Mouse (Mus musculus) natural killer cell, adult 2 months (primary cell): ENCODE data around the gene Hist1h4f.
"Not testable (repeated sequence)": the region's sequence is repeated elsewhere in the genome, so short reads cannot be mapped to it uniquely, and the experiment has no call there.

Experiments
- DNase-seq, 2 experiments: peaks; one replicate each; pipeline ENCODE4 v3.0.0; 2022; ENCODE audit warnings: low spot score in 2 of 2

Hist1h4f gene

GRCm38 (mm10) chr13:23551146-23551834 is at the start of gene Hist1h4f:
Gene Hist1h4f, minus strand, starts transcription at chr13:23551648.
- peak; percentile 66 to 80 for DNase-seq

GRCm38 (mm10) chr13:23597957-23598356 is 46.5 kb upstream of the Hist1h4f start:
- peak; percentile 70 to 82 for DNase-seq

DNA sequence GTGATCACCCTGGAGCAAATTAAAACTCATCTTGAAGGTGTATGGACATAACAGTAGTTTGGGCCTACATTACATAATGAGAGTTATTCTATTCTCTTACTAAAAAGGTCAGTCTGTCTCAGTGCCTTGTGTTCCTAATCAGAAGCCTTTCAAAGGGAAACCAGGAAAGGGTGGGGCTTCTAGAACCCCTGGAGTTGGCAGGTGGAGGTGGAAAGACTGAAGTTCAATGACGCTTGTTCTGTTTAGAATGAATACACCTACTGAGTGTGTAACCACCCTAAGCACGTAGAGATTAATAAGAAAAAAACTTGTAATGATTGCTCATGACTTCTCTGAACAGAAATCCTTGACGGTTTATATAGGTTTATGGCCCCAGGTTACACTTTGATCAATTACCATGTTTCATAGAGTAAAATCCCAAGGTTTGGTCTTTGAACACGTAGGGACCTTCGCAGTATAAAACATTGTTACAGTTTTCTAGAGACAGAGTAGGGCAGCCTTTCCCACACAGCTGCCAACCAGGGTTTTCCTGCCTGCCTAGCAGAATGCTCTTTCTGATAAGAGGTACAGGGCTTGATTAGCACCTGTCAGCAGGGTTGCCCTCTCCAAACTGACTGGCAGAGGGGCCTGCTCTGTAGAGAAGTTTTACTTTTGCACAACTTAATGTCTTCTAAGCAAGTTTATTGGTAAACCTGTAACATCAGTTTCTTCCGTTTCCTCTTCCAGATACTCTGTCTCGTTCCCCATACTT is 44.3 kb upstream of the Hist1h4f start:
- DNase-seq, result no peak

- DNase-seq, result no peak
Measured at GRCm38 (mm10) chr13:23595185-23595584, 43.7 kb upstream of the Hist1h4f start.

GRCm38 (mm10) chr13:23593051-23593770 is 41.8 kb upstream of the Hist1h4f start:
- no peak for DNase-seq

DNA sequence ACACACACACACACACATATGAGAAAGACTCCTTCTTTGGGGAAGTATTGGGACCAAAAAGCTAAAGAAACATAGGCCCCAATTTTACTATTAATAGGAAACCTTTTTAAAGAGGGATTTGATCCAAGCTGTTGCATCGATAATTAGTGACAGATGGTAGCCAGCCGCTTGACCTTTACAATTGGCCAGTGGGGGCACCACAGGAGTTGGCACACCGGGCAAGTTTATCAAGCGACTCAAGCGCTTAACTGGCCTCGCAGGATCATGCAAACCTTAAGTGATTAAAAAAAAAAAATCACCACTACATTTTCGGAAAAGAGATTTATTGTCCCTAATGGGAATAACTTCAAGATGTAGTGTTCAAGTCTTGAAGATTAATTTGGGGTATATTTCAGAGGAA is 41.2 kb upstream of the Hist1h4f start:
- no peak for DNase-seq

DNA sequence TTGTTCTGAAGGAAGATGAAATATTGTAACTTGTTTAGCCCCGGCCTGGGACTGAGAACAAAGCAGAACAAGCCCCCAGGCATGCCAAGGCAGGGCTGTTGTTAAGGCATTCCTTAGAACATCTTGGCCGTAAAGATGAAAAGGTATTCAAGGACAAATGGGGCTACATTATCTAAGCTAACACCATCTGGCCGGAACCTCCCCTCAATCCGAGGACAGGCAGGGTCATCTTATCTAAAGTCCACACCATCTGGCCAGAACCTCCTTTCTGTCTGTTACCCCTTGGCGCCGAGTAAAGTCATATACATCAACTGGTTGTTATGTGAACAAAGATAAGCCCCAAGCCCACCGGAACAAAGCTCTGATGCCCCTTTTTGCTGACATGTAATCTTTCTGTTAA is 40.4 kb upstream of the Hist1h4f start:
- DNase-seq, result not testable (repeated sequence)

DNA sequence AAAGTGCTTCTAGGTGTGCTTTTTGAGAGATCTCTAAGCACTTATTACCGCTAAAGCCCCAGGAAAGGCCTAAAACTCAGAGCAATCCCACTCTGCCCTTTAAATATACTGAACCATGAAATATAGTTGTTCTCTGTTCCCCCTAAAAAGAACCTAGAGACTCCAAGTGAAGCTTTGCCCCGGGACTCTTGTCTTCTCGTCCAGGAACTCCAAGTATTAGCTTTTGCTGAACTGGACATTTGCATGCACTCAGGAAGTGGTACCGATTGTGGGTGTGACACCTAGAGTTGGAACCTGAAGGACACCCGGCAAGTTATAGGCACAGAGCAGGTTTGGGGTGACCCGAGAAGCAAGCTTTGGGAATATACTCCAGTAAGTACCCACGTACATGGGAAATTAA is 39.8 kb upstream of the Hist1h4f start:
- DNase-seq, result no peak

DNA sequence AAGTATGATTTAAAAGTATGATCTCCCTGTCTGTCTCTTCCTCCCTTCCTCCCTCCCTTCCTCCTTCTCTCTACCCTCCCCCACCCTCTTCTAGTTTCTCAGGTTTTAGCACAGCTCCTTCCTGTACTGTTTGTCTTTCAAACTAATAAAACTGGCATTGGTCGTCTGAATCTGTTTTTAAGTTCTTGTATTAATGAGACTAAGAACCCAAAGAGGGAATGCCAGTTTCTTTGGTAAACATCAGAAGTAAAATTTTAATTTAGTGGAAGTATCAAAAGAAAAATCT is 35.4 kb upstream of the Hist1h4f start:
- no peak for DNase-seq

DNA sequence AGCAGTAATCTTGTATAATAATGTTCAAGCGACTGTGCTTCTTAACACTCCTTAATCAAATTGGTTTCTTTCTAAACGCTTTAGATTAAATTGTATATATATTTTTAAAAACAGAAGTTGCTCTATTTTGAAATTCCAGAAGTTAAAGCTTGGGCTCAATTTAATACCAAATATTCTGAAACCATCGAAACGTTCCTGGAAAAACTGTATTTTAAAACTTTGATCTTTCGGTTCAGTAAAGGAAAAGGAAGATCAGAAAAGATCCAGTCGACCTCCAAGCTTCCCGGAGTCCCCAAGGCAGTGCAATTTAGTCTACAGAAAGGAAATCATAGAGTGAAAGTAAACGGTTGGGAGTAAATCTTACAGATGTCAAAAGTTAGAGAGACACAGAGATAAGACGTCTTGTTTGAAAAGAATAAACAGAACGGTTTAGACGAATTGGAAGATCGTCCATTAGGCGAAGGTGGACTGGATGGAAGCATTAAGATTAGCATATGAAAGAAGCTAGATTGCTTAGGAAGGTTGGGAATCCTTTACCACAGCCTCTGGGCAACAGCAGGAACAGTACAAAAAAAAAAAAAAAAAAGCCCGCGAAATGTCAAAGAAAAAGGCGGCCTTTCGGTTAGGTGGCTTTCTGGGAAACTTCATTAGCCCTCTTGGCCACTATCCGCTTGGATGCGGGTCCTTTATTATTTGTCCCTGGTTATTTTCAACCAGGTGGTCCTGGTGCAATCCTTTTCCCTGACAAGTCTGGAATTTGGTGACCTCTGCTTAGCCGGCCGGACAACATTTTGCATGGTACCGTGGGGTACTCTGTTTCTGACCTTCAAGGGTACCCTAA is 34.9 kb upstream of the Hist1h4f start:
- DNase-seq, result no peak

DNA sequence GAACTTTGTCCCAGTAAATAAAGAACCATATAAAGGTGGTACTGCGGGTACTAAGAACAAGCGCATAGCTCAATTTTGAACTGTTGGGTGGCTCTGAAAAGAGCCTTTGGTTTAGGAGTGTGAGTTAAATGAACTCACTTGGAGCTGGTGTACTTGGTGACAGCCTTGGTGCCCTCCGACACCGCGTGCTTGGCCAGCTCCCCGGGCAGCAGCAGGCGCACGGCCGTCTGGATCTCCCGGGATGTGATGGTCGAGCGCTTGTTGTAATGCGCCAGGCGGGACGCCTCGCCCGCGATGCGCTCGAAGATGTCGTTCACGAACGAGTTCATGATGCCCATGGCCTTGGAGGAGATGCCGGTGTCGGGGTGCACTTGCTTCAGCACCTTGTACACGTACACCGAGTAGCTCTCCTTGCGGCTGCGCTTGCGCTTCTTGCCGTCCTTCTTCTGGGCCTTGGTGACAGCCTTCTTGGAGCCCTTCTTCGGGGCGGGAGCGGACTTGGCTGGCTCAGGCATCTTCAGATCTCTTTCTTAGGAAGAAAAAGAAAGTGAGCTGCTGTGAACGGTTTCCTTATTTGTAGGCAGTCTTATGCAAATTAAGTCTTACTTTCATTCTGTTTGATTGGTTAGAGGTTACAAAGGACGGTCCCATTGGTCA is 34.1 kb upstream of the Hist1h4f start:
- peak; percentile 73 to 78 for DNase-seq

- DNase-seq, result peak; percentile 75 to 79
Measured at GRCm38 (mm10) chr13:23585029-23585441, 33.6 kb upstream of the Hist1h4f start.

DNA sequence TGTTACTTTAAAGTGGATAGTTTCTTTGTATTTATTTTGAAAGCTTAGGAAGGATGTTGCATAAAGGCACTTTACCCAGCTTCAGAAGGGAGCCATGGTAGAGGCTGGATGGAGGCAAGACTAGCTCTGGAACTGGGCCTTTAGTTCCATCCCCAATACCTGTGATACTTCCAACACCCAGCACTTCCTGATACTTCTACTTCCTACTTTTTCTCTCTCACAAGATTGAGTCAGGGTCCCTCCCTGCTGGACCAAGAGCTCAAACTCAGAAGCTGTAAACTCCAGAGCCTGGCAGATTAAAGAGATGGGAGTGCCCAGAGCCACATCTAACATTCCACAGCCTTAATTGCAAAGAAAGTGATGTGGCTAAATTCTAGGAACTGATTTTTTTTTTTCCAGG is 32.9 kb upstream of the Hist1h4f start:
- DNase-seq, result no peak

- DNase-seq, result no peak
Measured at GRCm38 (mm10) chr13:23583387-23584068, 32.1 kb upstream of the Hist1h4f start.

GRCm38 (mm10) chr13:23582219-23583056 is 31.0 kb upstream of the Hist1h4f start:
- DNase-seq, result no peak

- peak; percentile 96 for DNase-seq
Measured at GRCm38 (mm10) chr13:23581408-23582218, 30.2 kb upstream of the Hist1h4f start, which contains the start of gene Hist1h4d. Gene Hist1h4d, plus strand, starts transcription at chr13:23581598.

DNA sequence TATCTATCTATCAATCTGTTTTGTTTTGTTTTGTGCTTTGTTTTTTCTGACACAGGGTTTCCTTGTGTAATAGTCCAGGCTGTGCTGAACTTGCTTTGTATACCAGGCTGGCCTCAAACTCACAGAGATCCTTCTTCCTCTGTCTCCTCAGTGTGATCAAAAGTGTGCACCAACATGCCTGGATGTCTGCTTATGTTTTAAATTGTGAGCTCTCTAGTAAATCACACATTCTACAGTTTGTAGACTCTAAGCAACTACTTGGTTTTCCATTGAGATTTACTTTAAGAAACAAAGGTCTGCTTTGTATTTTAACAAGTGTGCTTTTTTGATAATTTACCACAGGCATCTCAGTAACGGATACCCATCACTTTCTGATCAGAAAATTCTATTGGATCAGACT is 26.4 kb upstream of the Hist1h4f start:
- no peak for DNase-seq

DNA sequence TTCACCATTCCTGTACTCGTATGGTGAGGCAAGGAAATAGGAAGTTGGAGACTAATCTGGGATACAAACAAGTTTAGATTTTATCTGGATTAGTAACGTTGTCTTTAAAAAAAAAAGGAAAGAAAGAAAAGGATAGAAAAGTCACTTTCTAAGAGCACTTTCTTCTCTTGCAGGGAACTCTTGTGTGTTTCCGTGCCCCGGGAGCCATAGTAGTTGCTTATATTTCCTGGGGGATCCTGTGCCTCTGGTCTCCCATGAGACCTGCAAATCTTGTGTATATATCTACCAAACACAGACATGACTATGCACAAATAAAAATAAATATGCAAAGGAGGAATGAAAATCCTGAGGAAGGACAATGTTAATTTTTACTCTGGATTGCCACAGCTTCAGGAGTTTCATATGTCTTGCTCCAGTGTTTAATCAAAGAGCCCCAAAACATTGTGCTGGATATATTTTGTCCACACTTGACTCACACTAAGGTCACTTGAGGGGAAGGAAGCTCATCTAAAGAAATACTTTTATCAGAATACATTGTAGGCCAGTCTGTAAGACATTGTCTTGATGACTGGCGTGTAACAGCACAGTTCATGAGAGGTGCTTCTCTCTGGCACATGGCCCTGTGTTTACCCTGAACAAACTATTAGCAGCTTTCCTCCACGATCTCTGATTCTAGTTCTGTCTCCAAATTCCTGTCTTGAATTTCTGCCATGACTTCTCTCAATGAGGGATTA is 25.6 kb upstream of the Hist1h4f start:
- no peak for DNase-seq
